Mouse (Mus musculus): Measurements from ENCODE around the gene Tmem35b. TPM values are rescaled to one million over a fixed set of nuclear protein-coding genes. Genes with fewer than 3 reads are reported as not detected.

Gene Tmem35b
- polyA plus RNA-seq, 1 experiment: 0.14 TPM

DNA sequence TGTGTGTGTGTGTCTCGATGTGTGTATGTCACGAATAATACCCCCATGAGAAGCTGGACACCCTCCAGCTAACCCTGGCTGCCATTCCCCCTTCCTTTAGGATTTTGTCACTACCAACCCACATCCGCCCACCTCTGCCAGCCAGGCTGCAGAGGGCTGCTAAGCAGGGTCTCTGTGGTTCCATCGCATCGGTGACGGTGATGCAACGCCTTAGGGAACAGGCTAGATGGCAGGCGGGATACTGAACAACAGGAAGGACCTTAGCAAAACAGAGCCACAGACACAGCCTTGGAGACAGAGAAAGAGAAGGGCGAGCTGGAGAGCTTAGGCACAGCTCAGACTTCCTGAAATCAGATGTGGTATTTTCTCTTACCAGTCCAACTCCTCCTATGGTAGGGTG is 55.2 kb downstream of the Tmem35b start:
- H3K4me2 ChIP-seq (ENCODE audit: low read depth): no peak overlapping the region
- no peak overlapping the region for H3K4me3 ChIP-seq
- peaks cover 7% of the 10 kb centered on the region for H3K27me3 ChIP-seq (ENCODE audit: control insufficient read depth, insufficient read depth, insufficient read length)
- TF ChIP-seq USF1 (IDR thresholded peaks at IDR 0.05; ENCODE audit: low read depth): no peak
- TF ChIP-seq TCF3 (IDR thresholded peaks at IDR 0.05; ENCODE audit: insufficient read length, low read depth): no peak
- no peak for TF ChIP-seq MYOD1 (IDR thresholded peaks at IDR 0.05; ENCODE audit: control insufficient read depth in 1 of 3, insufficient read length in 2 of 3, low read depth in 2 of 3)
- no peak for TF ChIP-seq SRF (IDR thresholded peaks at IDR 0.05; ENCODE audit: control insufficient read depth, insufficient read length, low read depth)
- TF ChIP-seq POLR2AphosphoS2 (IDR thresholded peaks at IDR 0.05; ENCODE audit: insufficient read length, low read depth): no peak
- TF ChIP-seq TCF12 (IDR thresholded peaks at IDR 0.05; ENCODE audit: insufficient read depth, poor library complexity, severe bottlenecking): no peak
- no peak for TF ChIP-seq E2F4 (IDR thresholded peaks at IDR 0.05; ENCODE audit: insufficient read depth)
- no peak for TF ChIP-seq CEBPB (IDR thresholded peaks at IDR 0.05; ENCODE audit: insufficient read depth, poor library complexity, severe bottlenecking)
- TF ChIP-seq MYOG (IDR thresholded peaks at IDR 0.05; ENCODE audit: control insufficient read depth in 1 of 3, insufficient read depth in 1 of 3, insufficient read length in 2 of 3, low read depth in 2 of 3): no peak
- TF ChIP-seq REST (IDR thresholded peaks at IDR 0.05; ENCODE audit: insufficient read depth, insufficient read length): no peak
- no peak for TF ChIP-seq MAX (IDR thresholded peaks at IDR 0.05; ENCODE audit: low read depth)
- no peak for TF ChIP-seq POLR2A (IDR thresholded peaks at IDR 0.05; ENCODE audit: insufficient read length, low read depth)
- H3K79me2 ChIP-seq (ENCODE audit: control insufficient read depth, insufficient read depth): no peaks in the 10 kb centered on the region
- no peak overlapping the region for H3ac ChIP-seq (ENCODE audit: control insufficient read depth, insufficient read length)
- H3K36me3 ChIP-seq (ENCODE audit: control insufficient read depth, insufficient read depth): no peaks in the 10 kb centered on the region

Other genes with a start within 250 kb of the Tmem35b start
- 6.7 TPM for gene Zmym4, start 155.6 kb upstream of the Tmem35b start, polyA plus RNA-seq (2012; fragmentation: generic; extraction: Trizol)
- gene Sfpq, start 102.4 kb upstream of the Tmem35b start, polyA plus RNA-seq (2012; fragmentation: generic; extraction: Trizol): 87.5 TPM
- 1.6 TPM for gene Zmym1, start 62.5 kb upstream of the Tmem35b start, polyA plus RNA-seq (2012; fragmentation: generic; extraction: Trizol)
- not detected for gene Zmym6, start 46.3 kb upstream of the Tmem35b start, polyA plus RNA-seq (2012; fragmentation: generic; extraction: Trizol)
- gene Dlgap3, start 45.5 kb downstream of the Tmem35b start, polyA plus RNA-seq (2012; fragmentation: generic; extraction: Trizol): not detected
- gene Smim12, start 120.1 kb downstream of the Tmem35b start, polyA plus RNA-seq (2012; fragmentation: generic; extraction: Trizol): 64.4 TPM
- gene Gja4, start 190.3 kb downstream of the Tmem35b start, polyA plus RNA-seq (2012; fragmentation: generic; extraction: Trizol): 0.19 TPM
- gene Gjb3, start 207.2 kb downstream of the Tmem35b start, polyA plus RNA-seq (2012; fragmentation: generic; extraction: Trizol): 0.61 TPM
- 3.0 TPM for gene Gjb4, start 230.4 kb downstream of the Tmem35b start, polyA plus RNA-seq (2012; fragmentation: generic; extraction: Trizol)
- gene Gjb5, start 234.5 kb downstream of the Tmem35b start, polyA plus RNA-seq (2012; fragmentation: generic; extraction: Trizol): 0.17 TPM

All from myocyte (in vitro differentiated cells).